Mouse (Mus musculus) mouse embryonic stem cell (cell line): ENCODE results near the gene Wwtr1.

Experiments
- in situ Hi-C, 2 experiments: fragments of 300-500 bp; cut with MboI; formaldehyde crosslinking; loops; 1 replicate in 1 of 2; 3 replicates in 1 of 2; pipeline ENCODE4 v1.14.3; 2019 to 2020; ENCODE audit warnings: low sequenced_read_pairs in 2 of 2, low pct_unique_long_range_greater_than_20kb in 1 of 2, mixed read lengths in 1 of 2; ENCODE audit not compliant: unreplicated experiment in 1 of 2

The Wwtr1 gene

GRCm38 (mm10) chr3:57481981-57482380, 93.7 kb downstream of the Wwtr1 start:
- in situ Hi-C loops = no loop called here

GRCm38 (mm10) chr3:57480640-57481039, 95.1 kb downstream of the Wwtr1 start:
- in situ Hi-C loops = no loop called here

DNA sequence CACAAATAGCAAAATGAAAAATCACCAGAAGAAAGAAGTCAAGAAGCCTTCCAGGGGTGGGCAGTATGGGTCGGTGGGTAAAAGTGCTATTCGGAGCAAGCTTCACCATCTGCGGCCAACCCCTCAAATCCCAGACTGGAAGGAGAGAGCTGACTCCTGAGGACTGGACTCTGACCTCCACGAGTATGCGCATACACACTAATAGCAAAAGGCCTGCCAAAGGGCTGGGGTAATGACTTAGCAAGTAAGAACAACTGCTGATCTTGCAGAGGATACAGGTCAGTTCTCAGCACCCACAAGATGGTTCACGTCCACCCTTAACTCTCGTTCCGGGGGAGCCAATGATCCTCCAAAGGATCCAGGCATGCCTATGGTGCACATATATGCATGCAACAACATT, 101.3 kb downstream of the Wwtr1 start:
- in situ Hi-C loops = loop anchor here in 1 of 2 experiments (25.0 kb wide), 1 partner anchor 363 kb away; the partner anchor contains the start of gene Pfn2

- in situ Hi-C loops = loop anchor here in 1 of 2 experiments (25.0 kb wide), 1 partner anchor 365 kb away; the partner anchor contains the start of gene Pfn2
These were observed 103.3 kb downstream of the Wwtr1 start for GRCm38 (mm10) chr3:57472407-57472806.

DNA sequence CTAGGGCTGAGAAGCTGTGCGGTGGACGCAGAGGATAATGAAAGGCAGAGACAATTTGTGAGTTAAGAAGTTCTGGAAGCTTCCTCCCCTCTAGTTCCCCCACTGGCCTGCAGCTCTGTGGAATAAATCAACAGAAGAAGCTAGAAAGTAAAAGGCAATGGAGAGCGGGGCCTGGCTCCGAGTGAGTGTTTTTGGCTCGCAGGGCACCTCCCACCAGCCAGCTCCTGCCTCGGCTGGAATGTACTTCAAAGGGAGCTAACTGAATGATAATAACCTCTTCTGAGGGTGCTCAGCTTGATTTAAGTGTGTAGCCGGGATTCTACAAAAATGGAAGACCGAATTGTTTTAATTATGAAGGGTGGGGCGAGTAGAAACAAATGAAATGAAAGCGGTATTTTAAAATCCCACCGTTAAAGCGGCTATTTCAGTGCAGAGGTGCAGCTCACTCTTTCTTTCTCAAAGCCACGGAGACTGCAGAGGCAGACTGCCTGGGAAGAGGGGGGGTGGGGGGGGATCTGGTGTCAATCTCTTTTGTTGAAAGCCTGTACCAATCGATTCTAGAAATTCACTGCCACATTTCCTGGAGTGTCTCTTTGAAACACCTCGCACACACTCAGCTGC, 104.6 kb downstream of the Wwtr1 start:
- in situ Hi-C loops = loop anchor here in 1 of 2 experiments (25.0 kb wide), 1 partner anchor 366 kb away; the partner anchor contains the start of gene Pfn2

DNA sequence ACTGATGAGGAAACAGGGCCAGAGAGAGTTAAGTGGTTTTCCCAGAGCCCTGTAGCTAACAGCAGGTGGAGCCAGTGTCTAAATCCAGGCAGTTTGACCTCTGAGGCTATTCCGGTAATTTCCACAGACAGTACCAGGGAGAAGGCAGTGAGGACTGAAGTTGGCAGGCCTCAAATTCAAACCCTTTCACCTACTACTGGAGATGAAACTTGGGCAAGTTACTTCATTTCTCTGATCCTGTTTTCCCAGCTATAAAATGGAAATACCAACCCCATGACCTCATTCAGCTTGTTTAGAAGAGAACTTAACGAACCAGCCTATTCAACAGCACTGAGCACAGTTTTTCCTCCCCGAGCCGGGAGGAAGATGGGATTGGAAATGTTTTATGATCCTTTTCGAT, 105.4 kb downstream of the Wwtr1 start:
- in situ Hi-C loops = loop anchor here in 1 of 2 experiments (25.0 kb wide), 1 partner anchor 367 kb away; the partner anchor contains the start of gene Pfn2

- in situ Hi-C loops = loop anchor here (5.0 to 25.0 kb wide), 3 partner anchors 155 to 368 kb away; partner anchors contain the start of gene Pfn2 (in 1 of the 2)
These were observed 106.4 kb downstream of the Wwtr1 start for GRCm38 (mm10) chr3:57469325-57469724.

DNA sequence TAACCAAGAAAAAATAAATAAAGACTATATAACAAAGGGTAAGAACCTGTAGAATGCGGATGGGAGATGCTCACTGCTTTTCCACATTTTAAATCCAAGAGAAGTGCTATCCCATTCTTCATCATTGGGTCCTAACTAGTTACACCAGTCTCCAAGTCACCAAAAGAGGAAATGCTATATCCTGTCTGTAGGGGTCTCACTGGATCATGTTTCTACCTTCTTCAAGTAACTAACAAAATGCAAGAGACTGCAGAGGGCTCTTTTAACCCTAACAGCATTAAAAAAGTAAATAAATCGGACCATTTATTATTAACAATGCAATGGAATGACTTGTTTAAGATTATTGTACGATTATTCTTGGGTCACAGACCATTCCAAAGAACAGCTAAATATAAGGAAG, 109.4 kb downstream of the Wwtr1 start:
- in situ Hi-C loops = loop anchor here (5.0 to 25.0 kb wide), 3 partner anchors 159 to 371 kb away; partner anchors contain the start of gene Pfn2 (in 1 of the 2)

GRCm38 (mm10) chr3:57463302-57463701, 112.4 kb downstream of the Wwtr1 start:
- in situ Hi-C loops = loop anchor here in 1 of 2 experiments (10.0 to 25.0 kb wide), 2 partner anchors 161 to 374 kb away; partner anchors contain the start of gene Pfn2

- in situ Hi-C loops = loop anchor here in 1 of 2 experiments (25.0 kb wide), 1 partner anchor 379 kb away; the partner anchor contains the start of gene Pfn2
These were observed 117.1 kb downstream of the Wwtr1 start for GRCm38 (mm10) chr3:57458652-57459051.

DNA sequence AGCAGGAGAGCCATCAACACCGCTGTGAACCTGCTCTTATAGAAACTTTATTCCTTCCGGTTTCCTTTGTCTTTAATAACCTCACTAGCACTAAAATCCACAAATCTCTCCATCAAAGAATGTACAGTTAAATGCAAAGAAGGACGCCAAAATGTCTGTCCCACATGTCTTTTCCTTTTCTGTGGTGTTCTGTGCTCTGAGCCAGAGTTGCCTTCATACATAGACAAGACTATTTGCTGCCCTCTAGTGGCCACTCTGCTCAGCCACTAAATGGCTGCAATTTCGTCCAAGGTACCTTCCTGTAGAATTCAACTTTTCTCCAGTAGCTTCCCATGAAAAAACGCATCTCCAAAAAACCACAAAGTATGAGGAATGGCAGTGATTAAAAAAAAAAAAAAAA, 127.3 kb downstream of the Wwtr1 start:
- in situ Hi-C loops = loop anchor here in 1 of 2 experiments (25.0 kb wide), 1 partner anchor 186 kb away; no protein-coding TSS in a partner anchor

GRCm38 (mm10) chr3:57447889-57448288, 127.8 kb downstream of the Wwtr1 start:
- in situ Hi-C loops = loop anchor here in 1 of 2 experiments (25.0 kb wide), 1 partner anchor 186 kb away; no protein-coding TSS in a partner anchor

DNA sequence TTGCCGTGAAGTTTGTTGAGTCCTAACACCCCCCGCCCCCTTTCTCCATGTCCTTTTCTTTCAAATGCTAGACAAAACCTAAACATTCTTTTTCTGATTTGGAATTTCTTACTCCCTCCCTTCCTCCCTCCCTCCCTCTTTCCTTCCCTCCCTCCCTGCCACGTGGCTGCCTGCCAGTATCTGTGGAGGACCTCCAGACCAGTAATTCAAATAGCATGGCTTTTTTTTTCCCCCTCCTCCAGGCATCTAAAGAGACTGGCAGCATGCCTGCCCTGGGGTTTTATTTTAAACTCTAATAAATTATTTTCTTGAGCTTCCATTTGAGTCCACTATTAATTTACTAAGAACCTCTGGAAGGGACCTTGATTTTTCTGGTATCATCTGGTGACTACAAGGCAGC, 130.0 kb downstream of the Wwtr1 start:
- in situ Hi-C loops = loop anchor here in 1 of 2 experiments (25.0 kb wide), 1 partner anchor 183 kb away; no protein-coding TSS in a partner anchor

GRCm38 (mm10) chr3:57440956-57441355, 134.8 kb downstream of the Wwtr1 start:
- in situ Hi-C loops = loop anchor here in 1 of 2 experiments (25.0 kb wide), 1 partner anchor 179 kb away; no protein-coding TSS in a partner anchor

GRCm38 (mm10) chr3:57435364-57435763, 140.3 kb downstream of the Wwtr1 start:
- in situ Hi-C loops = loop anchor here in 1 of 2 experiments (25.0 kb wide), 1 partner anchor 173 kb away; no protein-coding TSS in a partner anchor

GRCm38 (mm10) chr3:57431706-57432105, 144.0 kb downstream of the Wwtr1 start:
- in situ Hi-C loops = loop anchor here in 1 of 2 experiments (25.0 kb wide), 1 partner anchor 169 kb away; no protein-coding TSS in a partner anchor

- in situ Hi-C loops = loop anchor here (10.0 to 25.0 kb wide), 2 partner anchors 165 to 167 kb away; no protein-coding TSS in a partner anchor
These were observed 146.2 kb downstream of the Wwtr1 start for GRCm38 (mm10) chr3:57429486-57429885.

- in situ Hi-C loops = loop anchor here (10.0 to 25.0 kb wide), 2 partner anchors 164 to 167 kb away; no protein-coding TSS in a partner anchor
These were observed 146.8 kb downstream of the Wwtr1 start for GRCm38 (mm10) chr3:57428682-57429464.
